Mouse (Mus musculus): Measurements from ENCODE around the gene Ift57. TPM values are rescaled to one million over a fixed set of nuclear protein-coding genes. Genes with fewer than 3 reads are reported as not detected.
A peak's percentile ranks its signal among the peaks of the same experiment; 100 is the strongest.

Gene Ift57
- polyA plus RNA-seq, 1 experiment from 2014 or later: 30.5 TPM

GRCm38 (mm10) chr16:49803932-49804461 is 105.0 kb downstream of the Ift57 start:
- ATAC-seq (replicated peaks; ENCODE audit: low FRiP score): peak; percentile 88
- Histone ChIP-seq H3K4me3 (ENCODE audit: low read depth, low read length) (peak overlapping the region; percentile 15; the same call in 1 of the 2 replicates), H3K4me1 (replicated peaks; ENCODE audit: control insufficient read depth, insufficient read depth, low read length) (peaks cover 7% of the 10 kb centered on the region), H3K36me3 (ENCODE audit: control insufficient read depth, insufficient read depth, low read length) (no peaks in the 10 kb centered on the region), H3K4me2 (ENCODE audit: low read depth, low read length, severe bottlenecking) (peak overlapping the region; percentile 48), H3K9me3 (ENCODE audit: control insufficient read depth, low read length) (no peaks in the 10 kb centered on the region), H3K27me3 (ENCODE audit: control insufficient read depth, insufficient read depth, low read length) (no peaks in the 10 kb centered on the region), H3K27ac (ENCODE audit: low read depth, low read length) (peak overlapping the region; percentile 39; the same call in 1 of the 2 replicates), H3K9ac (ENCODE audit: low read length) (peak overlapping the region; percentile 25)
- WGBS: under 1% methylated on average over 12 of the region's 12 CpGs
- peak; percentile 68 for DNase-seq (ENCODE audit: low spot score)

- Histone ChIP-seq H3K27me3 (ENCODE audit: control insufficient read depth, insufficient read depth, low read length) (no peaks in the 10 kb centered on the region), H3K4me1 (replicated peaks; ENCODE audit: control insufficient read depth, insufficient read depth, low read length) (peaks cover 7% of the 10 kb centered on the region), H3K4me3 (ENCODE audit: low read depth, low read length) (no peak overlapping the region), H3K27ac (ENCODE audit: low read depth, low read length) (no peak overlapping the region), H3K4me2 (ENCODE audit: low read depth, low read length, severe bottlenecking) (no peak overlapping the region), H3K36me3 (ENCODE audit: control insufficient read depth, insufficient read depth, low read length) (no peaks in the 10 kb centered on the region), H3K9ac (ENCODE audit: low read length) (no peak overlapping the region), H3K9me3 (ENCODE audit: control insufficient read depth, low read length) (no peaks in the 10 kb centered on the region)
- DNase-seq (ENCODE audit: low spot score) (no peak), ATAC-seq (replicated peaks; ENCODE audit: low FRiP score) (no peak)
- 85% methylated on average over 10 of the region's 10 CpGs for WGBS
These were observed 107.9 kb downstream of the Ift57 start for GRCm38 (mm10) chr16:49806920-49807319.

- no peak for ATAC-seq (replicated peaks; ENCODE audit: low FRiP score)
- H3K27ac ChIP-seq (ENCODE audit: low read depth, low read length): no peak overlapping the region
- H3K4me1 ChIP-seq (replicated peaks; ENCODE audit: control insufficient read depth, insufficient read depth, low read length): peaks cover 7% of the 10 kb centered on the region
- no peaks in the 10 kb centered on the region for H3K27me3 ChIP-seq (ENCODE audit: control insufficient read depth, insufficient read depth, low read length)
- no peak for DNase-seq (ENCODE audit: low spot score)
- H3K9ac ChIP-seq (ENCODE audit: low read length): no peak overlapping the region
- no peaks in the 10 kb centered on the region for H3K9me3 ChIP-seq (ENCODE audit: control insufficient read depth, low read length)
- WGBS: 92% methylated on average over 7 of the region's 7 CpGs
- no peaks in the 10 kb centered on the region for H3K36me3 ChIP-seq (ENCODE audit: control insufficient read depth, insufficient read depth, low read length)
- H3K4me2 ChIP-seq (ENCODE audit: low read depth, low read length, severe bottlenecking): no peak overlapping the region
- no peak overlapping the region for H3K4me3 ChIP-seq (ENCODE audit: low read depth, low read length)
These were observed 108.4 kb downstream of the Ift57 start for GRCm38 (mm10) chr16:49807419-49807841.

GRCm38 (mm10) chr16:49807862-49808430 is 108.9 kb downstream of the Ift57 start:
- H3K4me3 ChIP-seq (ENCODE audit: low read depth, low read length): no peak overlapping the region
- H3K36me3 ChIP-seq (ENCODE audit: control insufficient read depth, insufficient read depth, low read length): no peaks in the 10 kb centered on the region
- H3K27me3 ChIP-seq (ENCODE audit: control insufficient read depth, insufficient read depth, low read length): no peaks in the 10 kb centered on the region
- no peaks in the 10 kb centered on the region for H3K9me3 ChIP-seq (ENCODE audit: control insufficient read depth, low read length)
- H3K4me1 ChIP-seq (replicated peaks; ENCODE audit: control insufficient read depth, insufficient read depth, low read length): peaks cover 7% of the 10 kb centered on the region
- no peak for ATAC-seq (replicated peaks; ENCODE audit: low FRiP score)
- H3K27ac ChIP-seq (ENCODE audit: low read depth, low read length): no peak overlapping the region
- no peak overlapping the region for H3K4me2 ChIP-seq (ENCODE audit: low read depth, low read length, severe bottlenecking)
- DNase-seq (ENCODE audit: low spot score): no peak
- WGBS: 87% methylated on average over 18 of the region's 18 CpGs
- H3K9ac ChIP-seq (ENCODE audit: low read length): no peak overlapping the region

GRCm38 (mm10) chr16:49811897-49812296 is 112.9 kb downstream of the Ift57 start:
- Histone ChIP-seq H3K9ac (ENCODE audit: low read length) (no peak overlapping the region), H3K27me3 (ENCODE audit: control insufficient read depth, insufficient read depth, low read length) (no peaks in the 10 kb centered on the region), H3K4me2 (ENCODE audit: low read depth, low read length, severe bottlenecking) (no peak overlapping the region), H3K27ac (ENCODE audit: low read depth, low read length) (no peak overlapping the region), H3K9me3 (ENCODE audit: control insufficient read depth, low read length) (no peaks in the 10 kb centered on the region), H3K4me3 (ENCODE audit: low read depth, low read length) (no peak overlapping the region), H3K36me3 (ENCODE audit: control insufficient read depth, insufficient read depth, low read length) (no peaks in the 10 kb centered on the region), H3K4me1 (replicated peaks; ENCODE audit: control insufficient read depth, insufficient read depth, low read length) (no peaks in the 10 kb centered on the region)
- WGBS: 84% methylated on average over 2 of the region's 2 CpGs
- DNase-seq (ENCODE audit: low spot score): no peak
- ATAC-seq (replicated peaks; ENCODE audit: low FRiP score): no peak

- no peaks in the 10 kb centered on the region for H3K4me1 ChIP-seq (replicated peaks; ENCODE audit: control insufficient read depth, insufficient read depth, low read length)
- DNase-seq (ENCODE audit: low spot score): no peak
- H3K27me3 ChIP-seq (ENCODE audit: control insufficient read depth, insufficient read depth, low read length): no peaks in the 10 kb centered on the region
- WGBS: 63% methylated on average over 10 of the region's 10 CpGs
- ATAC-seq (replicated peaks; ENCODE audit: low FRiP score): no peak
- no peak overlapping the region for H3K4me2 ChIP-seq (ENCODE audit: low read depth, low read length, severe bottlenecking)
- no peaks in the 10 kb centered on the region for H3K36me3 ChIP-seq (ENCODE audit: control insufficient read depth, insufficient read depth, low read length)
- no peaks in the 10 kb centered on the region for H3K9me3 ChIP-seq (ENCODE audit: control insufficient read depth, low read length)
- H3K9ac ChIP-seq (ENCODE audit: low read length): no peak overlapping the region
- no peak overlapping the region for H3K4me3 ChIP-seq (ENCODE audit: low read depth, low read length)
- no peak overlapping the region for H3K27ac ChIP-seq (ENCODE audit: low read depth, low read length)
These were observed 114.0 kb downstream of the Ift57 start for GRCm38 (mm10) chr16:49812821-49813616.

- DNase-seq (ENCODE audit: low spot score) (no peak), ATAC-seq (replicated peaks; ENCODE audit: low FRiP score) (no peak)
- 73% methylated on average over 4 of the region's 4 CpGs for WGBS
- Histone ChIP-seq H3K4me2 (ENCODE audit: low read depth, low read length, severe bottlenecking) (no peak overlapping the region), H3K27me3 (ENCODE audit: control insufficient read depth, insufficient read depth, low read length) (no peaks in the 10 kb centered on the region), H3K9me3 (ENCODE audit: control insufficient read depth, low read length) (no peaks in the 10 kb centered on the region), H3K36me3 (ENCODE audit: control insufficient read depth, insufficient read depth, low read length) (no peaks in the 10 kb centered on the region), H3K9ac (ENCODE audit: low read length) (no peak overlapping the region), H3K27ac (ENCODE audit: low read depth, low read length) (no peak overlapping the region), H3K4me1 (replicated peaks; ENCODE audit: control insufficient read depth, insufficient read depth, low read length) (no peaks in the 10 kb centered on the region), H3K4me3 (ENCODE audit: low read depth, low read length) (no peak overlapping the region)
These were observed 115.4 kb downstream of the Ift57 start for GRCm38 (mm10) chr16:49814419-49814818.

All from forebrain, embryonic 11.5 days (tissue).